Mouse (Mus musculus) ES-Bruce4 (cell line): Measurements from ENCODE around the gene Bmp5.

Source experiments
- CTCF ChIP-seq: IDR thresholded peaks from one replicate; pipeline ENCODE4 v1.8.1; 2011; ENCODE audit warnings: low read depth, low read length
- POLR2A ChIP-seq: IDR thresholded peaks from one replicate; pipeline ENCODE4 v1.8.1; 2011; ENCODE audit warnings: low read length; ENCODE audit not compliant: insufficient read depth

DNA sequence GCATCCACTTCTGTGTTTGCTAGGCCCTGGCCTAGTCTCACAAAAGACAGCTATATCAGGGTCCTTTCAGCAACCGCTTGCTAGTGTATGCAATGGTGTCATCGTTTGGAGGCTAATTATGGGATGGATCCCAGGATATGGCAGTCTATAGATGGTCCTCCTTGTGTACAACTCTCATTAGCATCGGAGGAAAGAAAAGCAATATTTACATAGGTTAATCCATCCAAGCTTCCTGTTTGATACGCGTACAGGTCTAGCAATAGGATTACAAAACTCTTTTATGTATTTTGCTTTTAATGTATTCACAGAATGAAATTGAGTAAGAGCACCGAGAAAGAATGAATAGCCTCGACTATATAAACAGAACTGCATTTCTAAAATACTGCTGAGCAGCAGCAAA lies 33.5 kb downstream of the Bmp5 start:
- TF ChIP-seq CTCF (no peak), POLR2A (no peak)
